Mouse (Mus musculus): ENCODE measurements around the gene Sema4a.

DNA sequence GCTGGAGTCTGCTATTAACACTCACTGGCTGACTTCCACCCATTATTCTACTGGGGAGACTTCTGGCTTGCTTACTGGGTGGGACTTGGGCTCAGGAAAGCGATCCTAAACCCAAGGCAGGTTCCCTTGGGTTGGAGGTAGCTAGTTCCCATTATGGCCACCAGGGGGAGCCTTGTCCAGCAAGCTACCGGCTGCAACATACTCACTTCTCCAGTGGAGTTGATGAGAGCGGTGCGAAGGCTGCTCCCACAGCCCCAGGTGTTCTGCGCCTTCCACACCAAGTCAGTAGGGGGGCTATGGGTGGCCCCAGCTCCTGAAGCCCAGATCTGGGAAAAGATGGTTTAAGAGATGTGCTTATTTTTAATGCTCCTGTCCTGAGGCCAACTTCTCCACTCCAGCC, 22.6 kb upstream of the Sema4a start:
- TF ChIP-seq CTCF (conservative IDR thresholded peaks at IDR 0.05; ENCODE audit: low read length) (peak; percentile 96), NANOG (IDR thresholded peaks at IDR 0.05; ENCODE audit: borderline replicate concordance, low read length) (no peak), POU5F1 (IDR thresholded peaks at IDR 0.05; ENCODE audit: borderline replicate concordance, low read length) (no peak)

Measured in E14TG2a.4 (cell line).